Mouse (Mus musculus) cerebellum, adult 2 months (tissue): ENCODE data around the gene Surf6. TPM values are rescaled to one million over a fixed set of nuclear protein-coding genes. Genes with fewer than 3 reads are reported as not detected.

Experiments
- DNase-seq, 2 experiments: peaks; one replicate each; pipeline ENCODE4 v3.0.0; 2021
- H3K27ac ChIP-seq: fragments of 200-500 bp; 2 replicates; pipeline ENCODE4 v1.5.1; 2012; ENCODE audit warnings: low read length, control low read depth, inconsistent platforms; ENCODE audit not compliant: insufficient read depth
- H3K27me3 ChIP-seq: fragments of 200-500 bp; 2 replicates; pipeline ENCODE4 v1.6.1; 2012; ENCODE audit warnings: inconsistent platforms, mild to moderate bottlenecking, low read length, moderate library complexity; ENCODE audit not compliant: control insufficient read depth, insufficient read depth
- H3K4me1 ChIP-seq: fragments of 200-500 bp; 2 replicates; pipeline ENCODE4 v1.6.1; 2011; ENCODE audit warnings: low read length; ENCODE audit not compliant: control insufficient read depth, insufficient read depth
- H3K4me3 ChIP-seq: fragments of 200-500 bp; replicated peaks from 2 replicates; pipeline ENCODE3; 2011; ENCODE audit warnings: mild to moderate bottlenecking, low read depth, low read length, control low read depth; ENCODE audit not compliant: insufficient read depth
- CTCF ChIP-seq: fragments of 200-500 bp; IDR thresholded peaks from 2 replicates; pipeline ENCODE4 v1.5.1; 2011; ENCODE audit warnings: low read depth, mild to moderate bottlenecking, control low read depth, low read length, moderate library complexity, borderline replicate concordance; ENCODE audit not compliant: insufficient read depth
- POLR2A ChIP-seq: fragments of 200-500 bp; IDR thresholded peaks from 2 replicates; pipeline ENCODE4 v1.6.1; 2011; ENCODE audit warnings: low read length, control low read depth, borderline replicate concordance; ENCODE audit not compliant: insufficient read depth
- WGBS: fragments of 180-500 bp; shearing (Covaris S2); methylation state at CpG from one replicate; pipeline ENCODE4 v1.1.7; 2018; 5-methylcytosine and 5-hydroxymethylcytosine counted together
- polyA plus RNA-seq: library from polyadenylated mRNA; depleted of rRNA; stranded (reverse); fragments of >200 nt; gene quantifications from 2 replicates; pipeline ENCODE4 v1.2.3, GENCODE M21; 2012

Gene Surf6
- polyA plus RNA-seq, 1 experiment, result 24.0 TPM

- H3K4me3 ChIP-seq, result peak within 1 kb of the TSS; percentile 95
- H3K27me3 ChIP-seq, result no peaks in the 10 kb centered on the region
- peaks cover 6% of the 10 kb centered on the region for H3K4me1 ChIP-seq
- TF ChIP-seq CTCF (no peak), POLR2A (peak; percentile 89)
- under 1% methylated on average over 73 of the region's 74 CpGs for WGBS
- peak; percentile 99 to 100 for DNase-seq
- peak within 1 kb of the TSS; percentile 42 for H3K27ac ChIP-seq
These were observed 7.7 kb upstream of the Surf6 start, which contains the start of the genes Med22 and Rpl7a for GRCm38 (mm10) chr2:26910124-26910993. Gene Med22, minus strand, starts transcription at chr2:26910677. Gene Rpl7a, plus strand, starts transcription at chr2:26910764.

- Histone ChIP-seq H3K27ac (no peak overlapping the region), H3K27me3 (no peaks in the 10 kb centered on the region), H3K4me3 (peak overlapping the region; percentile 30), H3K4me1 (peaks cover 6% of the 10 kb centered on the region)
- TF ChIP-seq POLR2A (no peak), CTCF (no peak)
- DNase-seq, result no peak
These were observed 6.7 kb upstream of the Surf6 start for GRCm38 (mm10) chr2:26909387-26909784.

DNA sequence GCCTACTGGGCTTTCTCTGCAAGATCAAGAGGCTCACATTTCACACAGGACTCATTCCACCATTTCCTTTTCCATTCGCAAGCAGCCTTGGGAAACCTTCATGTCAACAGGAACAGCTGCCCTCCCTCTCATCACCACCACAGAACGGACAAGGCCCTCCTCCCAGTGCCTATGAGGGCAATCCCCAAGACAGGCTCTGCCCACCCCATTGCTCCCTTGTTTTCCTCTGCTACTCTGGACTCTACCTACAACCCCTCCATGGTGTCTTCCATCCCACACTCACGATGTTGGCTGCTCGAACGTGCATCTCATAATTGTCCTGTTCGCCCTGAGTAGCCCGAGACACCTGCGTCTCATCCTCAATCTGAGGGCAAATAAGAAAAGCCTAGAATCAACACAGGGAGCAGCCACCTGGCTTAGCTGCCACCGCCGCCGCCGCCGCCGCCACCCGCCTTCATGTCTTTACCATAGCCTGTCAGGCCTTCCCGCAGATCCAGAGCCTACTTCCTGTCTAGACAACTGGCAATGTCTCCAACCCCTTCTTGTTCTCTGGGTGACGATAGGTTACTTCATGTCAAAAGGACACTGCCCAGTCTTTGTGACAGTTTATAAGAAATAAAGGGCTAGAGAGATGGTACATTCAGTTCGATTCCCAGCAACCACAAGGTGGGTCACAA is 6.2 kb upstream of the Surf6 start:
- TF ChIP-seq POLR2A (no peak), CTCF (no peak)
- no peaks in the 10 kb centered on the region for H3K27me3 ChIP-seq
- no peak overlapping the region for H3K27ac ChIP-seq
- peaks cover 8% of the 10 kb centered on the region for H3K4me1 ChIP-seq
- no peak for DNase-seq
- 80% methylated on average over 18 of the region's 18 CpGs for WGBS
- H3K4me3 ChIP-seq, result no peak overlapping the region

DNA sequence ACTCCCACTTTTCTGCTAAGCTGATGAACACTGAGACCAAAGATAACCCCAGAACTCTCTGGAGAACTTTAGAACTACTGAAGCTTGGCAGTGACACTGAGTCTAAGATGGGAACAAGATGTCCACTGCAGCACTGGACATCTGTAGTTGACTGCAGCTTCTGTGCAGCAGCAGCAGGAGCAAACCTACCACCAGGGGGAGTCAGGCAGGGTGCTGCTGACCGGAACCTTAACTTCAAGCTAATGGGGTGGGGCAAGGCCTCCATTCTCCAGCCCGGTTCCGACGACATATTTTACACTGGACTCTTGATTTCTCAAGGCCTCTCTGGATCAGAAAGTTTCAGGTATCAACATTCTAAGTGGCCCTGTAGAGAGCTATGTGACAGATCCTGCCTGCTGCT is 4.4 kb upstream of the Surf6 start:
- H3K27ac ChIP-seq, result no peak overlapping the region
- TF ChIP-seq POLR2A, result no peak
- peak; percentile 62 for TF ChIP-seq CTCF
- peaks cover 13% of the 10 kb centered on the region for H3K4me1 ChIP-seq
- no peaks in the 10 kb centered on the region for H3K27me3 ChIP-seq
- no peak for DNase-seq
- H3K4me3 ChIP-seq, result no peak overlapping the region
- 25% methylated on average over 4 of the region's 4 CpGs for WGBS

DNA sequence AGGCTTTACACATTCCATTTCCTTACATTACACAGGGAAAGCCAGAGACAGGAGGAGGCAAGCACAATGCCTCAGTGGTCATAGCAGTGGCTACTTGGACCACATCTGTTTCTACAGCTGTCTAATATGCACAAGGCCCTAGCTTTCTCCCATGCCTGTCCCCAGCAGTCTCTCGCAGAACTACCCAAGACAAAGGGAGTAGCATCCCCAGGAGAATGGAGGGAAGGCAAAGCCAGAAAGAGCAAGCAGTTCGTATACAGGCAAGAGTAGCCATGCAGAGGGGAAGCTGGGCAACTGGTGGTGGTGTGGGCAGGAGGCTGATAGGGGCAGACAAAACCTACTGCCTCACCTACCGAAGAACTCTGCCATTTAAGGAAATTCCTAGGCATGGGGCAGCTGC is 3.8 kb upstream of the Surf6 start:
- no peak overlapping the region for H3K4me3 ChIP-seq
- H3K27me3 ChIP-seq, result no peaks in the 10 kb centered on the region
- TF ChIP-seq CTCF (no peak), POLR2A (no peak)
- no peak for DNase-seq
- WGBS, result 90% methylated on average over 3 of the region's 3 CpGs
- H3K4me1 ChIP-seq, result peaks cover 13% of the 10 kb centered on the region
- H3K27ac ChIP-seq, result no peak overlapping the region

DNA sequence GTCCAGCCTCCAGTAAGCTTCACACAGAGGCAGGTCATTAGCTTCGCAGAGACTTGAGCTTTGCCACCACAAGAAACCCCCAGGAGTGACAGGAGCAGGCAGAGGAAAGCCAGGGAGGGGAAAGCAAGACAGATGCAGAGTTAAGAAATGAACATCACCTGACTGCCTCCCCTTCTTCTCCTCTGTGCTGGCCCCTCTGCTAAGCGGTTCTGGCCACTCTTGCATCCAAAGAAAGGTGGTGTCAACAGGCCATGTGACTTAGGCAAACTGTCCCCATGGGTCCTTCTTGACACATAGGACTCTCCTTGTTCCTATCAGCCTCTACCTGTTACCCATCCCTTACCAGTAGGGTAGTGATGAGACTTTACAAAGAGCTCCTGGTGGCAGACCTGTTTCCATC is 3.3 kb upstream of the Surf6 start:
- Histone ChIP-seq H3K4me3 (no peak overlapping the region), H3K4me1 (peaks cover 13% of the 10 kb centered on the region), H3K27me3 (no peaks in the 10 kb centered on the region), H3K27ac (no peak overlapping the region)
- TF ChIP-seq CTCF (no peak), POLR2A (no peak)
- WGBS, result 95% methylated on average over 2 of the region's 2 CpGs
- no peak for DNase-seq

- Histone ChIP-seq H3K27me3 (no peaks in the 10 kb centered on the region), H3K4me3 (peak overlapping the region; percentile 99), H3K4me1 (peaks cover 7% of the 10 kb centered on the region), H3K27ac (peak overlapping the region; percentile 72)
- TF ChIP-seq CTCF (no peak), POLR2A (no peak)
- 6% methylated on average over 7 of the region's 7 CpGs for WGBS
- no peak for DNase-seq
These were observed 632 bp upstream of the Surf6 start for GRCm38 (mm10) chr2:26903311-26903710.

DNA sequence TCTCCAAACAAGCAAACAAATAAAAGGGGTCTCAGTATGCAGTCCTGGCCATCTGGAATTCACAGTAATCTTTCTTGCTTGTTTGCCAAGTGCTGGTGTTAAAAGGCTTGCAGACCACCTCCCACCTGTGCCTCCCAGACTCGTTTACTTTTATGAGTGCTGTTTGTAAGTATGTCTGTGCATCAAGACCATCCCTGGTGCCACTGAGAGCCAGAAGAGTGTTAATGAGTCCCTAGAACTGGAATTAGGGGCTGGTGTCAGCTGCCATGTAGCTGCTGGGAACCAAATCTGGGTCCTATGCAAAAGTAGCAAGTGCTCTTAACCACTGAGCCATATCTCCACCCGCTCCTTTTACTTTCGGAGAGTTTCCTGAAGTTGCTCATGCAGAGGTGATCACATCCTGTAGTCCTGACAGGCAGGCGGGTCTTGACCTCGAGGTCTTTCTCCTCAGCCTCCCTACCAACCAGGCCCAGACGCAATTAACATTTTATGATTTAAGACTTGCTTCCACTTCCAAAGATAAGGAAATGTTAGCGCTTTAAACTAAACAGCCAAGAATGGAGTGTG is 762 bp downstream of the Surf6 start:
- H3K27ac ChIP-seq, result 0 out of 2 replicates have a peak overlapping the region, but pooled peaks have one; percentile 15
- no peak for DNase-seq
- peaks cover 7% of the 10 kb centered on the region; the same call in 1 of the 2 replicates for H3K4me1 ChIP-seq
- TF ChIP-seq CTCF, result no peak
- TF ChIP-seq POLR2A, result no peak
- WGBS, result 7% methylated on average over 7 of the region's 7 CpGs
- H3K27me3 ChIP-seq, result no peaks in the 10 kb centered on the region
- peak overlapping the region; percentile 99 for H3K4me3 ChIP-seq
